Mouse (Mus musculus): ENCODE data around the gene Gns. TPM values are rescaled to one million over a fixed set of nuclear protein-coding genes. Genes with fewer than 3 reads are reported as not detected.

Gns gene
- polyA plus RNA-seq, 1 experiment = 47.2 TPM

- H3K27me3 ChIP-seq (ENCODE audit: control insufficient read depth, insufficient read depth, insufficient read length) = no peaks in the 10 kb centered on the region
- no peak overlapping the region for H3ac ChIP-seq (ENCODE audit: control insufficient read depth, insufficient read length, low read depth)
- peaks cover 85% of the 10 kb centered on the region for H3K36me3 ChIP-seq (ENCODE audit: control insufficient read depth, insufficient read depth)
- TF ChIP-seq FOSL1 (IDR thresholded peaks at IDR 0.05; ENCODE audit: insufficient read depth, low read length, poor library complexity, severe bottlenecking) (no peak), MAX (IDR thresholded peaks at IDR 0.05) (no peak), MYOD1 (IDR thresholded peaks at IDR 0.05; ENCODE audit: control insufficient read depth, insufficient read length, low read depth) (no peak), MYOG (IDR thresholded peaks at IDR 0.05; ENCODE audit: control insufficient read depth, extremely low read depth, insufficient read length) (no peak), USF1 (IDR thresholded peaks at IDR 0.05; ENCODE audit: low read depth) (no peak), CTCF (IDR thresholded peaks at IDR 0.05; ENCODE audit: control insufficient read depth, insufficient read depth, insufficient read length) (no peak)
- H3K79me3 ChIP-seq (ENCODE audit: low read depth) = no peaks in the 10 kb centered on the region
- no peaks in the 10 kb centered on the region for H3K79me2 ChIP-seq (ENCODE audit: control insufficient read depth, insufficient read depth)
- H3K4me3 ChIP-seq (ENCODE audit: insufficient read depth, poor library complexity, severe bottlenecking) = no peak overlapping the region
These were observed 19.8 kb downstream of the Gns start for GRCm38 (mm10) chr10:121384710-121385109.

- TF ChIP-seq USF1 (IDR thresholded peaks at IDR 0.05; ENCODE audit: low read depth) = no peak
- no peak for TF ChIP-seq CTCF (IDR thresholded peaks at IDR 0.05; ENCODE audit: control insufficient read depth, insufficient read depth, insufficient read length)
- no peak for TF ChIP-seq FOSL1 (IDR thresholded peaks at IDR 0.05; ENCODE audit: insufficient read depth, low read length, poor library complexity, severe bottlenecking)
- Histone ChIP-seq H3K27me3 (ENCODE audit: control insufficient read depth, insufficient read depth, insufficient read length) (no peaks in the 10 kb centered on the region), H3ac (ENCODE audit: control insufficient read depth, insufficient read length, low read depth) (no peak overlapping the region), H3K4me3 (ENCODE audit: insufficient read depth, poor library complexity, severe bottlenecking) (no peak overlapping the region), H3K79me2 (ENCODE audit: control insufficient read depth, insufficient read depth) (no peaks in the 10 kb centered on the region), H3K79me3 (ENCODE audit: low read depth) (no peaks in the 10 kb centered on the region), H3K36me3 (ENCODE audit: control insufficient read depth, insufficient read depth) (peaks cover 83% of the 10 kb centered on the region)
These were observed 20.8 kb downstream of the Gns start for GRCm38 (mm10) chr10:121385695-121386094.

- no peaks in the 10 kb centered on the region for H3K27me3 ChIP-seq (ENCODE audit: control insufficient read depth, insufficient read depth, insufficient read length)
- no peaks in the 10 kb centered on the region for H3K79me3 ChIP-seq (ENCODE audit: low read depth)
- H3K4me3 ChIP-seq (ENCODE audit: insufficient read depth, poor library complexity, severe bottlenecking) = no peak overlapping the region
- H3ac ChIP-seq (ENCODE audit: control insufficient read depth, insufficient read length, low read depth) = no peak overlapping the region
- H3K36me3 ChIP-seq (ENCODE audit: control insufficient read depth, insufficient read depth) = peaks cover 85% of the 10 kb centered on the region
- H3K79me2 ChIP-seq (ENCODE audit: control insufficient read depth, insufficient read depth) = no peaks in the 10 kb centered on the region
- TF ChIP-seq MYOG (IDR thresholded peaks at IDR 0.05; ENCODE audit: control insufficient read depth, extremely low read depth, insufficient read length) (no peak), MYOD1 (IDR thresholded peaks at IDR 0.05; ENCODE audit: control insufficient read depth, insufficient read length, low read depth) (no peak), CTCF (IDR thresholded peaks at IDR 0.05; ENCODE audit: control insufficient read depth, insufficient read depth, insufficient read length) (no peak), CEBPB (IDR thresholded peaks at IDR 0.05; ENCODE audit: low read depth) (no peak), MAX (IDR thresholded peaks at IDR 0.05) (no peak), USF1 (IDR thresholded peaks at IDR 0.05; ENCODE audit: low read depth) (no peak), FOSL1 (IDR thresholded peaks at IDR 0.05; ENCODE audit: insufficient read depth, low read length, poor library complexity, severe bottlenecking) (no peak)
These were observed 21.5 kb downstream of the Gns start for GRCm38 (mm10) chr10:121386347-121386746.

GRCm38 (mm10) chr10:121390602-121391001, 25.7 kb downstream of the Gns start:
- Histone ChIP-seq H3ac (ENCODE audit: control insufficient read depth, insufficient read length, low read depth) (no peak overlapping the region), H3K79me2 (ENCODE audit: control insufficient read depth, insufficient read depth) (no peaks in the 10 kb centered on the region), H3K27me3 (ENCODE audit: control insufficient read depth, insufficient read depth, insufficient read length) (no peaks in the 10 kb centered on the region), H3K4me3 (ENCODE audit: insufficient read depth, poor library complexity, severe bottlenecking) (no peak overlapping the region), H3K79me3 (ENCODE audit: low read depth) (no peaks in the 10 kb centered on the region), H3K36me3 (ENCODE audit: control insufficient read depth, insufficient read depth) (peaks cover 86% of the 10 kb centered on the region)
- no peak for TF ChIP-seq MYOG (IDR thresholded peaks at IDR 0.05; ENCODE audit: control insufficient read depth, extremely low read depth, insufficient read length)
- TF ChIP-seq FOSL1 (IDR thresholded peaks at IDR 0.05; ENCODE audit: insufficient read depth, low read length, poor library complexity, severe bottlenecking) = no peak
- no peak for TF ChIP-seq CTCF (IDR thresholded peaks at IDR 0.05; ENCODE audit: control insufficient read depth, insufficient read depth, insufficient read length)
- no peak for TF ChIP-seq CEBPB (IDR thresholded peaks at IDR 0.05; ENCODE audit: low read depth)

- H3K4me3 ChIP-seq (ENCODE audit: insufficient read depth, poor library complexity, severe bottlenecking) = no peak overlapping the region
- no peaks in the 10 kb centered on the region for H3K79me2 ChIP-seq (ENCODE audit: control insufficient read depth, insufficient read depth)
- no peaks in the 10 kb centered on the region for H3K79me3 ChIP-seq (ENCODE audit: low read depth)
- TF ChIP-seq USF1 (IDR thresholded peaks at IDR 0.05; ENCODE audit: low read depth) (no peak), CTCF (IDR thresholded peaks at IDR 0.05; ENCODE audit: control insufficient read depth, insufficient read depth, insufficient read length) (no peak), MYOD1 (IDR thresholded peaks at IDR 0.05; ENCODE audit: control insufficient read depth, insufficient read length, low read depth) (no peak)
- peaks cover 78% of the 10 kb centered on the region for H3K36me3 ChIP-seq (ENCODE audit: control insufficient read depth, insufficient read depth)
- H3ac ChIP-seq (ENCODE audit: control insufficient read depth, insufficient read length, low read depth) = no peak overlapping the region
- no peaks in the 10 kb centered on the region for H3K27me3 ChIP-seq (ENCODE audit: control insufficient read depth, insufficient read depth, insufficient read length)
These were observed 27.0 kb downstream of the Gns start for GRCm38 (mm10) chr10:121391901-121392300.

- Histone ChIP-seq H3K36me3 (ENCODE audit: control insufficient read depth, insufficient read depth) (peaks cover 58% of the 10 kb centered on the region), H3ac (ENCODE audit: control insufficient read depth, insufficient read length, low read depth) (no peak overlapping the region), H3K27me3 (ENCODE audit: control insufficient read depth, insufficient read depth, insufficient read length) (no peaks in the 10 kb centered on the region), H3K4me3 (ENCODE audit: insufficient read depth, poor library complexity, severe bottlenecking) (no peak overlapping the region), H3K79me3 (ENCODE audit: low read depth) (no peaks in the 10 kb centered on the region), H3K79me2 (ENCODE audit: control insufficient read depth, insufficient read depth) (no peaks in the 10 kb centered on the region)
- TF ChIP-seq FOSL1 (IDR thresholded peaks at IDR 0.05; ENCODE audit: insufficient read depth, low read length, poor library complexity, severe bottlenecking) (no peak), MYOD1 (IDR thresholded peaks at IDR 0.05; ENCODE audit: control insufficient read depth, insufficient read length, low read depth) (no peak), MAX (IDR thresholded peaks at IDR 0.05) (no peak), CTCF (IDR thresholded peaks at IDR 0.05; ENCODE audit: control insufficient read depth, insufficient read depth, insufficient read length) (no peak), USF1 (IDR thresholded peaks at IDR 0.05; ENCODE audit: low read depth) (no peak), CEBPB (IDR thresholded peaks at IDR 0.05; ENCODE audit: low read depth) (no peak), MYOG (IDR thresholded peaks at IDR 0.05; ENCODE audit: control insufficient read depth, extremely low read depth, insufficient read length) (no peak)
These were observed 29.4 kb downstream of the Gns start for GRCm38 (mm10) chr10:121394270-121394669.
